Mouse (Mus musculus): ENCODE data around the gene Nol3.

Gene Nol3

DNA sequence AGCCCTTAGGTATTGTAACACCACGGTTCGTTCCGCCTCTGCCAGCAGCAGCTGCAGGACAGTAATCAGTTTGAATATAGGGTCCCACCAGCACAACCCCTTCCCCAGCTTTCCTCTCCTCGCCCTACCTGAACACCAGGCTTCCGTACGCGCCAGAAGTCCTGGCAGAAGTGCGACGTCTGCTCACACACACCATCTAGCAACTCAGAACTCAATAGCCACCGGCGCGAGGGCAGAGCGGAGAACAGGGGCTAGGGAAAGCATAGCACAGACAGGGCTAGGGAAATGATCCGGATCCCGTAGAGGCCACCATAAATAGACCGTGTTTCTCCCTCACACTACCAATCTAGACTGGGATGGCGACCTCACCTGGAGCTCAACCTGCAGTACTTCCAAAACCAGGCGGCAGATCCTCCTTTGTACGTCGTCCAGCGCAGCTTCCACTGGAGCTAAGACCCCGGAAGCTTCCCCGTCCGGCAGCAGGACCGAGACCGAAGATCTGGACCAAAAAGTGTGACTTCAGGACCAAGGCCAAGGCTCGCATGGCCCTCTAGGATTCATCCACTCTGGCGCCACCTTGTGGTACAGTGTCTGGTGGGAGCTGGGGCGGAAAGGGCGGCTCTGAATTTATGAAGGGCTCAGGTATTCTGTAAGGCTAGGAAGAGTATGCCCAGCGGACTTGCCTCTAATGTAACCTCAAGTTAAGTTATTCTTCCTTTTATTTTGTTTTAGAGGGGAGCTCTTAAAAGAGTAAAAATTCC, 14.8 kb downstream of the Nol3 start:
- DNase-seq, result peak; percentile 91

- peak; percentile 4 for DNase-seq
These were observed 15.4 kb downstream of the Nol3 start for GRCm38 (mm10) chr8:105291364-105291763.

GRCm38 (mm10) chr8:105291802-105292201, 15.9 kb downstream of the Nol3 start:
- peak; percentile 3 for DNase-seq

DNA sequence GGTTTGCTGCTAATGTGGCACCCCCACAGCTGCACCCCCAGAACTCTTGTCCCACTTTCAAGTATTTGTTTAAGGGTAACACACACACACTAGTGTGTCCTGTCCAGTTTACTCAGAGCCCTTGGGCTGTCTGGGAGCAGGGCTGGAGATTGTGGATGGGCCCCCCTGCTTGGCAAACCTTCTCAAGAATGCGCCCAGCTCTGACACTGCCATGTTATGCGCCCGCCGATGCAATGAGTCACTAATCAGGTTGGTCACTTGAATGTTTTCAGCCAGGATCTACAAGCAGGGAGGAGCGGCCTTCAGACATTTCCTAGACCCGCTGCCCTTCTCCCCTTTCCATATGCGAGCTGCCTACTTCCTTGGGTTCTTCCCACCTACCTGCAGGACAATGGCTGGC, 16.5 kb downstream of the Nol3 start:
- DNase-seq, result no peak

DNA sequence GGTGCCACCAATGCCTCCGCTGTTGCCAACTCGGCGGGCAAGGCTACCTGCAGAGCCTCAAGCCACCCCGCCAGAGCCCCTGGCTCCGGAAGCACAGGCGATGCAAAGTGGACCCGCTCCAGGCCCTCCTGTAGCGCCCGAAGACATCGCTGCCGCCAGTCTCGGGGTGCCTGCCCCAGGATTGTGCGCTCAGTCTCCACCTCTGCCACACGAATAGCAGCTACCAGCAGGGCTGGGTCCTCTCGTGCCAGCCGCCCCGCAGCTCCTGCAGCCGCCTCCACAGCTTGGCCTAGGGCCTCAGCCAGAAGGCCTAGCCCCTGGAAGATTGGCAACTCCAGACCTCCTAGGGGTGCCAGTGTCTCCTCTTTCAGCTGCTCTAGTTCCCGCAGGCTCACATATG, 17.5 kb downstream of the Nol3 start:
- no peak for DNase-seq

DNA sequence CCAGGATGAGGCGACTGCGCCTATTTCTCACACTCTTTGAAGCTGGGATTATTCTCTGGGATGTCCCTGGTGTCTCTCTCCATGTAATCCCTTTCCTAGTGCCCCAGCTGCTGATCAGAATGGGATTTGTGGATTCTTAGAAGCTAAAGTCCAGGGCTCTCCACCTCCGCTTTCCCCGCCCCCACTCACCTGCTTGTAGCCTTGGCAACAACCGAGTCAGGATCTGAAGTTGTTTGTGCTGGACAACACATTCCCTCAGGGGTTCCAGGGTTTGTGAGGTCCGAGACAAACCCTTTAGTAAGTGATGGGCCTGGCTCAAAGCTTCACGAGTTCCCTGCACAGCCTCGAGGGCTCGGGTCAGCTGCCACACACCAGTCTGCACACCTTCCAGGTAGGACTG, 18.8 kb downstream of the Nol3 start:
- no peak for DNase-seq

DNA sequence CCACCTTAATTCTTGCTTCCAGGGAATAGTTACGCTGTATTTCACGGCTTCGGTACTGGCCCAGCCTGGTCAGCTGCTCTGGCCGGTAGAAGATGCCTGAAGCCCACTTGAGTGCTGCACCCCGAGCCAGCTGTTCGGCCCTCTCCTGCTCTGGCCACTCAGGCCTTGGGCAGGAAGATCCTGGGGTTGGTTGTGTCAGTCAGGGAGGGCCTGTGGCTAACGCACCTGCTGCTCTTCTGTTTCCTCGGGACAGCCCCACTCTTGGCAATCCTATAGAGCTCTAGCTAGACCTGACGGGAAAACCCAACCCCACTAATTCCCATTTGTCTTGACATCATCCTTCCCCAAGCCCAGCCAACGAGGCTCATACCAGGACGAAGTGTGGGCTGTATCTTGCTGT, 19.3 kb downstream of the Nol3 start:
- DNase-seq, result no peak

DNA sequence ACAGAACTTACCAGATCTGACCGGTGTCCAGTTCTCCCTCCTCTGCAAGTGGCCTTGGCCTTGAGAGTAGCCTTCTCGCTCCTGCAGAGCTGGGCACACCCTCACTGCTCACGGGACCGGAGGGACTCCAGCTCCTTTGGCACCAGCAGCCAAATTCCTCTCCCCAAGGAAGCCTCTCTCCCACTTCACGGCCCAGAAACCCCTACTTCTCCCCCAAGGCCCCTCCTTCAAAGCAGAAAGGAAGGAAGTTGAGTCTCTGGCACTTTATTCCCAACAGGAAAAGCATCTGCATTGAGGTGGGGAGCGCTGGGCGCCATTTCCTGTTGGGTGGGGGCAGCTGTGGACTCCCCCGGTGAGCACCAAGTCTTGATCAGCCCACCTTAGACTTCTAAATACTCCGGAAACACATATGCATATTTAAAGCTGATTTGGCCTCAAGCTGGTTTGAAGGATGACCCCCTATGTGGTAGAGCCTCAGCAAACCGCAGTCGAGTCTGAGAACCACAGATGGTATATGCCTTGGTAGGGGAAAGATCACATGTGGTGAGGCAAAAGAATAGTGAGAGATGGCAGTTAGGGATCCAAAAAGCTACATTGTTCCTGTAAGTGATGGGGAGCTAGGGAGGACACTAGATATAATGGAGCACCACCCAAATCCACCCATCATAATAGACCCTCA, 20.1 kb downstream of the Nol3 start, which contains the start of gene Exoc3l:
Gene Exoc3l (minus strand): TSS at position 207 of the 679 bp plus-strand sequence.
- DNase-seq, result no peak

- DNase-seq, result peak; percentile 95
These were observed 21.7 kb downstream of the Nol3 start, which contains the start of gene E2f4 for GRCm38 (mm10) chr8:105297511-105298192. E2f4 (plus strand) TSS chr8:105297663.

GRCm38 (mm10) chr8:105298351-105299252, 22.7 kb downstream of the Nol3 start:
- peak; percentile 6 for DNase-seq

DNA sequence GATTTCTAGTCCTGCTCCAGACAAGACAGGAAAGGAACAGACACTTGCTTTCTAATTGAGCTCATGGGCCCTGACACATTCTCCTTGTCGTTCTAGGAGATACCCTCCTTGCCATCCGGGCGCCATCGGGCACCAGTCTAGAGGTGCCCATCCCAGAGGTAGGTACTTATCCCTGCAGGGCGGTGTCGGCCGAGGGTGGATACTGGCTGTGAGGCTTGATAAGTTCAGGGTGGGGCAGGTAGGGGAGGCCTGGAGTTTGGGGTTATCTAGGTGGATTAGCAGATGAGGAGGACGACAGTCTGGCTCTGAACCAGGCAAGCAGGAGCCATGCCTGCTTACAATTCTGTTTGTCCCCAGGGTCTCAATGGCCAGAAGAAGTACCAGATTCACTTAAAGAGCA, 24.0 kb downstream of the Nol3 start:
- DNase-seq, result no peak

GRCm38 (mm10) chr8:105303396-105303795, 27.5 kb downstream of the Nol3 start:
- DNase-seq, result no peak

GRCm38 (mm10) chr8:105303874-105304273, 27.9 kb downstream of the Nol3 start:
- DNase-seq, result no peak

DNA sequence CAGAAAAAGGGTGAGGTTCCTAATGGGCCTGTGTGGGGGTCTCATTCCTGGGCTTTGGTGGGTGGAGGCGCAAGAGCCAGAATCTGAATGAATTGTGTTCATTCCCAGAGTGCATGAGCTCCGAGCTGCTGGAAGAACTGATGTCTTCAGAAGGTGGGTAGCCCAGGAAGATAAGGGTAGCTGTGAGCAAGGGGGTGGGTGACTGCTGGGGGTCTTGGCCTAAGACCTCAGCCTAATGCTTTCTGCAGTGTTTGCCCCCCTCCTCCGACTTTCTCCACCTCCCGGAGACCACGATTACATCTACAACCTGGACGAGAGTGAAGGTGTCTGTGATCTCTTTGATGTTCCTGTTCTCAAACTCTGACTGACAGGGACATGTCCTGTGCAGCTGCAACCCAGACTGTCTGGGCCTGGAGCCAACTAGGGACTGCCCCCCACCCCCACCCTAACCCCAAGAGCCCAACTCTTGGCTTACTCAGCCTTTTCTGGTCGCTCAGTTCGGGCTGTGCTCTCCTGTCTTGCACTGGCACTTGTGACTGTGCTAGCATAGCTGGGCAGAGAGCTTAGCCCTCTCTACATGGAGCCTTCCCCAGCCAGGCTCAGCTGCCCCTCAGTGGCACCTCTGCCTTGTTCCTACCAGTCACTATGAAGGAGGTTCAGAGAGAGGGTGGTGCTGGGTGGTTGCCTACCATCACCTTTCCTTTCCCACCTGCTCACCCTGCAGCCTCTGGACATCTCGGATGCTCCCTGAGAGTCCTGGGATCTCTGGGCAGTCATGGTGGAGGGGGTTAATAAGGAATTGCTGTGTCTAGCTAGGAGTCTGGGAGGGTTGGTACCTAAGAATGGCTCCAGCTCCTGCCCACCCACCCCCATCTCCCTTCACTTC, 28.6 kb downstream of the Nol3 start:
- DNase-seq, result no peak

DNA sequence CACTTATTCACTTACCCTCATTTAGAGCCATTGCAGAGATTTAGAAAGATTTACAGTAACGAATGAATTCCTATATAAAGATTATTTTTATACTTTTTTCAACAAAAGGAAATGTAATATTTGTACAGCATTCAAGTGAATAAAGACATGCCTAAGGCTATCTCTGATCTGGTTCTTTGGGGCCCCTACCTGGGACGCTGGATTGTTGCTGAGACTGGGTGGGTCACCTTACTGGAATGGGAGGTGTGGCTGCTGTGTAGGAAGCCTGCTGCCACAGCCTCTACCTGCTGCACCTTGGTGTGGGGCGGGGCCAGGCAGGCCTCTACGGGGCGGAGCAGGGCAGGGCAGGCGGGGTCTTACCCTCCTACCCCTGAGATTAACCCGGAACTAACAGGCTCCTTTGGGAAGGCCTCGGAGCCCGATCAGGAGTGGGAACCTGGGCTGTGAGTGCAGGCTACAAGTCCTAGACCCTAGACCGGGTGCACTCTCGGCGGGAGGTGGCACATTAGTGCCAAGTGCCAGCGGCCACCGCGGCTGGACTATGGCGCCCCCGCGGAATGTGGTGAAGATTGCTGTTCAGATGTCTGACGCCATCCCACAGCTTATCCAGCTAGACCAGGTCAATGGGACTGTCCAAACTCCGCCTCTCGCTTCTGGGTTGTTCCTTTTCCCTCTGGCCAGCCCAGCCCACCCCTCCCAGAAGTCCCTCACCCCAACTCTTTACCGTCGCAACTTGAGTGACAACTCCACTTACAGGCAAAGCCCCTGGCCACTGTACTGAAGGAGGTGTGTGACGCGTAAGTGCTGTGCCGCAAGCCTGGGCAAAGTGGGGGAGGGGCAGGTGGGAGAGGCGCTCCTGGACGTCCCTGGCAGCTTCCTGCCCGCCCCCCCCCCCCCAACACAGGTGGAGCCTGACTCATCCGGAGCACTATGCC, 29.5 kb downstream of the Nol3 start, which contains the start of gene Elmo3:
Gene Elmo3 (plus strand): TSS at position 391 of the 935 bp plus-strand sequence.
- DNase-seq, result peak; percentile 78

DNA sequence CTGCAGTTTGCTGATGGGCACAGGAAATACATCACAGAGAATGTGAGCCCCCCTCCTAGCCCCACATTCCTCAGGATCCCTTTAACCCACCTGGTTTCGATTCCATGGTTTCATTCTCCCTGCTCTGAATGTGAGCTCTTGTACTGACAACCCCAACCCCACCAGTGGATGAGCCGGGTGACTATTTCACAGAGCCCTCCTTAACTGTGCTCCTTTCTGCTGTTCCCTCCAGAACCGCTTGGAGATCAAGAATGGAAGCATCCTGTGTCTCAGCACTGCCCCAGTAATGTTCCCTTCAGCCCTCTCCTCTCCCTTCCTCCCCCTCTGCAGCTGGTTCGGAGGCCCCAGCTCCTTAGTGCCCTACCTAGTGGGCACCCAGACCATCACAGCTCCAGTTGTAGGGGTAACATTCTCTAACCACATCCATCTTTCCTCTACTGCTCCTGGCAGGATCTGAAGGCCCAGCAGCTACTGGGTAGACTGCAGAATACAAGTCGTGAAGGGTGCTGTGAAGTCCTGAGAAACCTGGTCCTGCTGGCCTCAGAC, 30.3 kb downstream of the Nol3 start:
- DNase-seq, result no peak

- no peak for DNase-seq
These were observed 31.7 kb downstream of the Nol3 start for GRCm38 (mm10) chr8:105307670-105308069.

DNA sequence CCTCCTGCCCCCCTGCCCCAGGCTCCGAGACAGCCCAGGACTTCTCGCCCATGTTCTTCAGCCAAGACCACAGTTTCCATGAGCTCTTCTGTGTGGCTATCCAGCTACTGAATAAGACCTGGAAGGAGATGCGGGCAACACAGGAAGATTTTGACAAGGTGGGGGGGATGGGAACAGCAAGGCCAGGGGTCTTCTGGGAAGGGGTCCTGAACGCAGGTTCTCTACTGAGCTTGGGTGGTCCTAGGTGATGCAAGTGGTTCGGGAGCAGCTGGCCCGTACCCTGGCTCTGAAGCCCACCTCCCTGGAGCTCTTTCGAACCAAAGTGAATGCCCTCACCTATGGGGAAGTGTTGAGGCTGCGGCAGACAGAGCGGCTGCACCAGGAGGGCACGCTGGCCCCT, 32.5 kb downstream of the Nol3 start:
- DNase-seq, result no peak

DNA sequence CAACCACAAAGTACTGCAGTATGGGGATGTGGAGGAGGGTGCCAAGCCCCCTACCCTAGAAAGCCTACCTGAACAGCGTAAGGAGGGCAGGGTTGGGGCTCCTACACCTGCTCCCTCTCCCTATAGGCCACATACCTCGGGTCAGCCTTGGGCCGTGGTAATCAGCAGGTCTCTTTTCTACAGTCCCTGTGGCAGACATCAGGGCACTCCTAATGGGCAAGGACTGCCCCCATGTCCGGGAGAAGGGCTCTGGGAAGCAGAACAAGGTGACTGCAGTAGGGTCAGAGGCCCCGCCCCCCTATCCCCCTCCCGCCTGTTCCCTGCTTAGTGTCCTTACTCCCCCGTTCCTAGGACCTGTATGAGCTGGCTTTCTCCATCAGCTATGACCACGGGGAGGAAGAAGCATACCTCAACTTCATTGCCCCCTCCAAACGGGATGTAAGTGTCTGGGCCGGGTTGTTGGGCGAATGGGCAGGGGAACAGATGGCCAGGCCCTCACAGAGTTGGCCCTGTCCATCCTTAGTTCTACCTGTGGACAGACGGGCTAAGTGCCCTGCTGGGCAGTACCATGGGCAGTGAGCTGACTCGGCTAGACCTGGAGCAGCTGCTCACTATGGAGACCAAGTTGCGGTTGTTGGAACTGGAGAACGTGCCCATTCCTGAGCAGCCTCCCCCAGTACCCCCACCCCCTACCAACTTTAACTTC, 33.4 kb downstream of the Nol3 start:
- DNase-seq, result no peak
